Mouse (Mus musculus) testis, adult 2 months (tissue): Measurements from ENCODE around the gene Ucp2.

ENCODE experiments used
- CTCF ChIP-seq: fragments of 200-500 bp; IDR thresholded peaks from 2 replicates; pipeline ENCODE4 v1.5.1; 2012; ENCODE audit warnings: low read depth, mild to moderate bottlenecking, inconsistent platforms, low read length, moderate library complexity; ENCODE audit not compliant: control insufficient read depth, insufficient read depth, insufficient replicate concordance
- POLR2A ChIP-seq: fragments of 200-500 bp; IDR thresholded peaks from 2 replicates; pipeline ENCODE4 v1.6.1; 2012; ENCODE audit warnings: low read depth, mild to moderate bottlenecking, inconsistent platforms, low read length, moderate library complexity; ENCODE audit not compliant: control insufficient read depth

- TF ChIP-seq POLR2A: no peak
- TF ChIP-seq CTCF: no peak
Measured at GRCm38 (mm10) chr7:100479823-100480164, 13.3 kb upstream of the Ucp2 start.
